Mouse (Mus musculus): ENCODE data around the gene Limch1.

- TF ChIP-seq CTCF (conservative IDR thresholded peaks at IDR 0.05; ENCODE audit: low read length), result no peak
- TF ChIP-seq NANOG (IDR thresholded peaks at IDR 0.05; ENCODE audit: borderline replicate concordance, low read length), result no peak
- TF ChIP-seq POU5F1 (IDR thresholded peaks at IDR 0.05; ENCODE audit: borderline replicate concordance, low read length), result no peak
These were observed 35.1 kb upstream of the Limch1 start for GRCm38 (mm10) chr5:66710445-66711019.
